Mouse (Mus musculus) layer of hippocampus, adult 2 months (tissue): ENCODE measurements around the gene Unc119b. TPM values are rescaled to one million over a fixed set of nuclear protein-coding genes. Genes with fewer than 3 reads are reported as not detected.

Experiments
- DNase-seq, 2 experiments: peaks; one replicate each; pipeline ENCODE4 v3.0.0; 2022; ENCODE audit warnings: low spot score in 2 of 2
- H3K27ac ChIP-seq: fragments of 200-600 bp; 2 replicates; pipeline ENCODE4 v1.8.1; 2022
- H3K4me3 ChIP-seq: fragments of 200-600 bp; 2 replicates; pipeline ENCODE4 v1.8.1; 2022; ENCODE audit warnings: mild to moderate bottlenecking
- CTCF ChIP-seq: fragments of 200-600 bp; conservative IDR thresholded peaks from 2 replicates; pipeline ENCODE4 v1.8.1; 2022; ENCODE audit warnings: antibody characterized with exemption, mild to moderate bottlenecking, moderate library complexity
- total RNA-seq, 2 experiments: library from RNA; stranded (reverse); gene quantifications; 2 replicates each; pipeline ENCODE4 v1.2.3; 2021

The Unc119b gene
- total RNA-seq, 2 experiments from 2014 or later, result 25.9 to 28.0 TPM

- H3K4me3 ChIP-seq, result no peak overlapping the region
- TF ChIP-seq CTCF, result no peak
- DNase-seq, result peak in 1 of 2 experiments; percentile 47
- H3K27ac ChIP-seq, result peak overlapping the region; percentile 71
Measured at GRCm38 (mm10) chr5:115143552-115143951, 8.8 kb upstream of the Unc119b start.

- no peak for DNase-seq
- Histone ChIP-seq H3K27ac (no peak overlapping the region), H3K4me3 (no peak overlapping the region)
- TF ChIP-seq CTCF, result no peak
Measured at GRCm38 (mm10) chr5:115142166-115142697, 7.5 kb upstream of the Unc119b start.

DNA sequence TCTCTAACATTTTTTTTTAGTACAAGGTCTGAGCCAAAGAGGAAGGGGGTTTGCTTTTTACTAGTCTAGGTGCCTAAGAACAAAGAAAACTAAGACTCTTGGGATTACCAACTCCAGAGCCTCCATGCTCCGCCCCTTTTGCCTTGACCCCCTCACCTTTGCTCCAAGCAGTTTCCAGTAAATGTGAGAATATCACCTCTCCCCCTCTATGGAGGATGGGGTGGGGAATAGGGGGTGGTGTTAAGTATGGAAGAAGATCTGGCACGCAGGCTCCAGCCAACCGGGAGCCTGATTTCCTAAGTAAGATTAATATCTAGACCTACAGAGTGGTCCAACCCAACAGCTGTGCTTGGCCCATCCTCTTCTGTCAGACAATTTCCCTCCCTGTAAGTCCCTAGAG, 6.0 kb upstream of the Unc119b start:
- DNase-seq, result no peak
- H3K4me3 ChIP-seq, result no peak overlapping the region
- no peak overlapping the region for H3K27ac ChIP-seq
- no peak for TF ChIP-seq CTCF

GRCm38 (mm10) chr5:115139124-115139523, 4.3 kb upstream of the Unc119b start:
- no peak overlapping the region for H3K4me3 ChIP-seq
- no peak overlapping the region for H3K27ac ChIP-seq
- no peak for TF ChIP-seq CTCF
- no peak for DNase-seq

DNA sequence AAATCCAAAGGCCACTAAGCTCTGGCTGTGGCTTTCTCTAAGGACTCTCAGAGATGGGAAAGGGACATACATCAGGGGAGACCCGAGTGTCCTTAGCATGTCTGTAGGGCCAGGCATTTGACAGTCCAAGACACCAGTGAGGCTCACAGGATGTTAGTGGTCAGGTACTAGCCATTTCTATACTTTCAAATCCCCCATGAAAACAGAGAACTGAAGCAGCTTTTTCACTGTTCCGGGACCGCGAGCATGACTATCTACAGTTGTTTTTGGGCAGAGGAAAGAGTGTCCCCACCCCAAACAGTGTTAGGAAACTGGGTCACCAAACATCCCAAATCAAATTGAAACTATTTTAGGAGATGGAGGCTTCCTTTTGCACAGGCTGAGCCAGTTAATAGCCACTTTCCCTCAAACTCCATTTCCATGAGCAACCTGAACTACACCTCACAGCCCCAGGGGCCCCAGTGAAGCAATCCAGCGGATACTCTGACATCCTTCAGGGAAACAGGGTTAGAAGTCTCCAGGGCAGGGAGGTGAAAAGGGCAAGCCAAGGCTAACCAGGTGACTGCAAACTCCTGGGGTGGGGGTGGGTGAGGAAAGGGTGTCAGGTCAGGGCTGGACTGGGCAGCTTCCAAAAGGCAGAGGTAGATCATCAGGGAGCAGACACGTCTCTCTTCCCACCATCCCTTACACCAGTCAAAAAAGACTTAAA, 1.3 kb downstream of the Unc119b start:
- Histone ChIP-seq H3K27ac (peak overlapping the region; percentile 28; the same call in 1 of the 2 replicates), H3K4me3 (peak overlapping the region; percentile 92)
- no peak for TF ChIP-seq CTCF
- no peak for DNase-seq

- Histone ChIP-seq H3K4me3 (no peak overlapping the region), H3K27ac (no peak overlapping the region)
- TF ChIP-seq CTCF, result no peak
- DNase-seq, result no peak
Measured at GRCm38 (mm10) chr5:115132465-115132864, 2.3 kb downstream of the Unc119b start.

DNA sequence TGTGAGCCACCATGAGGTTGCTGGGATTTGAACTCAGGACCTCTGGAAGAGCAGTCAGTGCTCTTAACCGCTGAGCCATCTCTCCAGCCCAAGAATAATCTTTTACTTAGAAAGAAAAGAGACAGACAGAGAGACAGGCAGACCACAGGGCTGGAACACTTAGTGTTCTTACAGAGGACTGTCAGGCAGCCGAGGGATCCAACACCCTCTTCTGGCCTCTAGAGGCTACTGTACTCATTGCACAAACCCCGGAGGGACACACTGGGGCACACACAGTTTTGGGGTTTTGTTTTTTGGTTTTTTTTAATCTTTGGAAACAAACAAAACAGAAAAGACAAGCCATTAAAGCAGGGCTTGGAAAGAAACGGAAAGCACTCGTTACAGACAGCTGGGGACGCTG, 5.4 kb downstream of the Unc119b start:
- TF ChIP-seq CTCF, result peak; percentile 62
- Histone ChIP-seq H3K27ac (no peak overlapping the region), H3K4me3 (no peak overlapping the region)
- no peak for DNase-seq

DNA sequence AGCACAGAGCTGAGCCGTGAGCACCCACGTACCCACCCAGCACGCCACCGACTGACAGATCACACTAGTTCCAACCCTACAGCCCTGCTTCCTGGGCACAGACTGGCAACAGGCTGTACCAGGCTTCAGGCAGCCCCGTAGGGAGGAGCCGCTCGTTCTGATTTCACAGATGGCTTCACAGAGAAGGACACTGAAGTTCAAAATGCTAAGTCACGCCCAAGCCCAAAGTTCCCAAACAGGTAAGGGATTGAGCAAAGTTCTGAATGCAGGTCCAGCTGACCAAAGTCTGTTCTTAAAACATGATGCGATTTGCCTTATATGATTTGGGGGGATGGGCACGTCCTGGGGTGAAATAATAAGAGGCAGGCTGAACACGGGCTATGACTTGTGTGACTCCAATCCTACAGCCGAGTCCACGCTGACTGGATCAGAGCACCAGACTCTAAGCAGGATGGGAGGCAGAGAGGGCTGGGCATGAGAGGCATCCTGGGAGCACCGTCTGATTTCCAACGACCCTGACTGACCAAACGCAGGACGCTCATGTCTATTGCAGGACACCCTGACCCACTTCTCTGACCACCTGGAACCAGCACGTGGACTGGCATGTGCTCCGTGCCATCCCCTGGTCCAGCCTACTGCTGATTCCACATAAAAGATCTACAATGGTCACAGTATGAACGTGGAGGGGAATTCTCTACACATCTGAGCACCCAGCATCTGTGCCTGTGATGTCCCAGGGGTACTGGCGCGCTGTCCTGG, 7.2 kb downstream of the Unc119b start:
- no peak overlapping the region for H3K4me3 ChIP-seq
- DNase-seq, result no peak
- H3K27ac ChIP-seq, result peak overlapping the region; percentile 53; the same call in 1 of the 2 replicates
- TF ChIP-seq CTCF, result no peak

GRCm38 (mm10) chr5:115126578-115127312, 8.0 kb downstream of the Unc119b start:
- no peak for DNase-seq
- Histone ChIP-seq H3K4me3 (no peak overlapping the region), H3K27ac (peak overlapping the region; percentile 78; the same call in 1 of the 2 replicates)
- no peak for TF ChIP-seq CTCF

- peak; percentile 97 for TF ChIP-seq CTCF
- Histone ChIP-seq H3K27ac (peak overlapping the region; percentile 78), H3K4me3 (no peak overlapping the region; the same call in 1 of the 2 replicates)
- DNase-seq, result peak; percentile 84 to 88
Measured at GRCm38 (mm10) chr5:115125211-115125871, 9.4 kb downstream of the Unc119b start.

DNA sequence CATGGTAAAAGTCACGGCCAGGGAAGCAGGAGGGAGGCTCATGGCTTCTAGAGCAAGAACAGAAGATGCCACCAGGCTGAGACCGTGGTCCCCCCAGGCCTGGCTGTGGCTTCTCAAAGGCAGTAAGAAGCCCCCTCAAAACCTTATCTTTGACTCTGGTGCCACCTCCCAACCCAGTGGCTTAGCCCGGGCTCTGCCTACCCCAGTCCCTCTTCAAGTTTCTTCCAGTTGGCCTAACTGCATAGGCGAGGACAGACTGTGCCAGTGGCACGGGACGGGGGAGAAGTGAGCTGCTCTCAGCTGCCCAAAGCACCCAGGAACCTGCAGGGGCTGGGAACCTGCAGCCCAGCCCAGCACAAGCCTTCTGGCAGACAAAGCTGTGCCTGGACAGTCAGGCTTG, 10.1 kb downstream of the Unc119b start:
- no peak for TF ChIP-seq CTCF
- H3K4me3 ChIP-seq, result no peak overlapping the region
- peak overlapping the region; percentile 78; the same call in 1 of the 2 replicates for H3K27ac ChIP-seq
- DNase-seq, result no peak

DNA sequence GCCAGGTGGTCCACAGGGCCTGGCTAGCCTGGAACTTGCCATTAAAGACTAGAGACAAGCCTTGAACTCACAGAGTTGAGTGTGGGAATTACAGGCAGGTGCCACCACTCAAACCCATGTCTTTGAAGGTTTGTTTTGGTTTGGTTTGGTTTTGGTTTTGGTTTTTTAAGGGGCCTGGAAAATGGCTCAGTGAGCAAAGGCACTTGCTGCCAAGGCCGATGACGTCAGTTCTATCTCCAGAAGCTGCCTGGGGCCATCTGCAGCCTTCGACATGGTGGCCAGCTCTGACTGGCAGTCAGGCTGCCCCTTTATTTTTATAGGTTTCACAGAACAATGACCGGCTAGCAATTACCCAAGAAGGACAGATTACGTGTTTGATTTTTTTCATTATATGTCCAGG, 13.8 kb downstream of the Unc119b start:
- H3K27ac ChIP-seq, result peak overlapping the region; percentile 23; the same call in 1 of the 2 replicates
- no peak overlapping the region for H3K4me3 ChIP-seq
- DNase-seq, result no peak
- TF ChIP-seq CTCF, result no peak
